Mouse (Mus musculus): ENCODE data around the gene Etv6.

GRCm38 (mm10) chr6:134243119-134243518 is 207.6 kb downstream of the Etv6 start:
- TF ChIP-seq POLR2A (IDR thresholded peaks at IDR 0.05; ENCODE audit: insufficient read depth, low read depth, low read length), result no peak
- no peak for TF ChIP-seq CTCF (IDR thresholded peaks at IDR 0.05; ENCODE audit: insufficient read depth, low read depth, low read length)
